Comparison of ENCODE assay signal across 21 mouse cellular contexts in genomic region chr3:52340336-52341034, GRCm38 (mm10).
DNase-seq lines count a peak whose midpoint lies in the region; ATAC-seq and TF ChIP-seq lines count a peak whose summit lies in the region.
"Had no signal": no experiment of that assay in that cellular context is flagged by ENCODE, and none has a peak within 500 bp of the region (broad histone marks: within the 10 kb centered on the region; RNA-seq: fewer than 3 reads in every experiment).

No protein-coding gene starts in this region.

- no peak overlapping the region for H3K4me2 ChIP-seq in liver, postnatal 0 days (ENCODE audit: low read depth, low read length)
- H3K4me2 ChIP-seq in intestine, embryonic 16.5 days (ENCODE audit: low read depth, low read length): no peak overlapping the region
- no peak overlapping the region for H3K4me2 ChIP-seq in forebrain, embryonic 15.5 days (replicated peaks)
- H3K4me2 ChIP-seq: hindbrain, embryonic 14.5 days; limb, embryonic 13.5 days; liver, embryonic 15.5 days had no signal

- H3K27ac ChIP-seq in liver, postnatal 0 days (ENCODE audit: low read depth): 0 out of 2 replicates have a peak overlapping the region, but pooled peaks have one; percentile 11
- H3K27ac ChIP-seq in intestine, embryonic 16.5 days (ENCODE audit: low read length): peak overlapping the region; percentile 13; the same call in 1 of the 2 replicates
- H3K27ac ChIP-seq in forebrain, embryonic 15.5 days (replicated peaks): no peak overlapping the region
- H3K27ac ChIP-seq: hindbrain, embryonic 14.5 days; limb, embryonic 13.5 days; liver, embryonic 15.5 days; macrophage had no signal

- H3K4me3 ChIP-seq in liver, postnatal 0 days (ENCODE audit: low read depth, low read length): no peak overlapping the region
- H3K4me3 ChIP-seq in intestine, embryonic 16.5 days (ENCODE audit: low read length): no peak overlapping the region
- no peak overlapping the region for H3K4me3 ChIP-seq in forebrain, embryonic 15.5 days
- H3K4me3 ChIP-seq: limb, embryonic 13.5 days; liver, embryonic 15.5 days had no signal

- WGBS in liver, postnatal 0 days (ENCODE audit: insufficient replicate concordance): 64% methylated on average over 12 of the region's 12 CpGs
- WGBS in intestine, embryonic 16.5 days: 73% methylated on average over 12 of the region's 12 CpGs
- WGBS in forebrain, embryonic 15.5 days: 94% methylated on average over 12 of the region's 12 CpGs

- no peak for DNase-seq in liver, postnatal 0 days
- DNase-seq in liver: no peak
- peak; percentile 55 to 66 for DNase-seq in spleen, postnatal 36 days (ENCODE audit: low spot score in 2 of 2)
- DNase-seq in embryo, embryonic 11 days: no peak
- DNase-seq in left cerebral cortex, adult 11 months (ENCODE audit: low spot score): no peak
- DNase-seq: adrenal gland, postnatal 25 days; cerebellum, adult 8-10 months; cerebellum, postnatal 36 days; forebrain, postnatal 0 days; kidney, adult 18-20 months; right cerebral cortex, adult 18-20 months; right cerebral cortex, postnatal 4 days; thymus, postnatal 14 days had no signal

- TF ChIP-seq EP300 in liver, postnatal 0 days (IDR thresholded peaks at IDR 0.05; ENCODE audit: low read depth): no peak

- 0 out of 2 replicates have a peak overlapping the region, but pooled peaks have one; percentile 2 for H3K9ac ChIP-seq in liver, postnatal 0 days (replicated peaks)
- no peak overlapping the region for H3K9ac ChIP-seq in intestine, embryonic 16.5 days (ENCODE audit: low read depth, low read length)
- no peak overlapping the region for H3K9ac ChIP-seq in forebrain, embryonic 15.5 days (replicated peaks)
- H3K9ac ChIP-seq: forebrain, postnatal 0 days; hindbrain, embryonic 14.5 days; limb, embryonic 13.5 days; liver, embryonic 15.5 days had no signal

- peaks cover 8% of the 10 kb centered on the region for H3K36me3 ChIP-seq in liver, postnatal 0 days (replicated peaks; ENCODE audit: insufficient read depth, low read length)
- H3K36me3 ChIP-seq in intestine, embryonic 16.5 days (ENCODE audit: control insufficient read depth, insufficient read depth, low read length): peaks cover 4% of the 10 kb centered on the region; the same call in 1 of the 2 replicates
- H3K36me3 ChIP-seq in forebrain, embryonic 15.5 days: no peaks in the 10 kb centered on the region

- H3K9me3 ChIP-seq in liver, postnatal 0 days (ENCODE audit: low read length): no peaks in the 10 kb centered on the region
- no peaks in the 10 kb centered on the region for H3K9me3 ChIP-seq in intestine, embryonic 16.5 days (ENCODE audit: control insufficient read depth, low read length)
- no peaks in the 10 kb centered on the region for H3K9me3 ChIP-seq in forebrain, embryonic 15.5 days
- H3K9me3 ChIP-seq: limb, embryonic 13.5 days; liver, embryonic 15.5 days had no signal

- peaks cover 60% of the 10 kb centered on the region for H3K4me1 ChIP-seq in liver, postnatal 0 days (ENCODE audit: insufficient read depth)
- peaks cover 23% of the 10 kb centered on the region for H3K4me1 ChIP-seq in intestine, embryonic 16.5 days (ENCODE audit: control insufficient read depth, insufficient read depth, low read length)
- peaks cover 4% of the 10 kb centered on the region; the same call in 1 of the 2 replicates for H3K4me1 ChIP-seq in forebrain, embryonic 15.5 days

- TF ChIP-seq CTCF in liver, postnatal 0 days (IDR thresholded peaks at IDR 0.05; ENCODE audit: low read depth): no peak

- ATAC-seq in liver, postnatal 0 days: no peak
- ATAC-seq in CD4-positive, CD25-positive, alpha-beta regulatory T cell, adult 4 months: peak; percentile 32
- ATAC-seq in intestine, embryonic 16.5 days: peak; percentile 80
- ATAC-seq in forebrain, embryonic 15.5 days (replicated peaks): no peak
- ATAC-seq: forebrain, postnatal 0 days; lung, postnatal 0 days had no signal

- H3K27me3 ChIP-seq in liver, postnatal 0 days (ENCODE audit: insufficient read depth, low read length): no peaks in the 10 kb centered on the region
- no peaks in the 10 kb centered on the region for H3K27me3 ChIP-seq in intestine, embryonic 16.5 days (replicated peaks; ENCODE audit: control insufficient read depth, insufficient read depth, low read length)
- no peaks in the 10 kb centered on the region for H3K27me3 ChIP-seq in forebrain, embryonic 15.5 days
- H3K27me3 ChIP-seq: limb, embryonic 13.5 days; liver, embryonic 15.5 days had no signal

Comparison
In these comparisons a context has a peak if more than half of its experiments do, and no peak if none do; other contexts are left out.
1. ATAC-seq: peak in CD4-positive, CD25-positive, alpha-beta regulatory T cell, adult 4 months (single experiment) and intestine, embryonic 16.5 days (single experiment); none in liver, postnatal 0 days (single experiment) and forebrain, embryonic 15.5 days (single experiment).
2. DNase-seq: peak in spleen, postnatal 36 days (2 of 2); none in liver, postnatal 0 days (single experiment), liver (single experiment), embryo, embryonic 11 days (single experiment) and left cerebral cortex, adult 11 months (single experiment).